Mouse (Mus musculus): Measurements from ENCODE around the gene Etv3.

- TF ChIP-seq CTCF (IDR thresholded peaks at IDR 0.05; ENCODE audit: control insufficient read depth, insufficient read depth, low read length) (peak; percentile 92), POLR2A (IDR thresholded peaks at IDR 0.05; ENCODE audit: borderline replicate concordance, control insufficient read depth, low read depth, low read length) (no peak)
These were observed 16.9 kb upstream of the Etv3 start for GRCm38 (mm10) chr3:87508205-87508901.
